Mouse (Mus musculus): Measurements from ENCODE around the gene Dgkq.

Gene Dgkq

GRCm38 (mm10) chr5:108689091-108689490, 19.6 kb upstream of the Dgkq start:
- DNase-seq (ENCODE audit: low spot score in 2 of 2): no peak

- no peak for DNase-seq (ENCODE audit: low spot score in 2 of 2)
Measured at GRCm38 (mm10) chr5:108680871-108681270, 11.4 kb upstream of the Dgkq start.

GRCm38 (mm10) chr5:108679909-108680308, 10.4 kb upstream of the Dgkq start:
- DNase-seq (ENCODE audit: low spot score in 2 of 2): no peak

- DNase-seq (ENCODE audit: low spot score in 2 of 2): no peak
Measured at GRCm38 (mm10) chr5:108678296-108678854, 8.9 kb upstream of the Dgkq start.

- DNase-seq (ENCODE audit: low spot score in 2 of 2): no peak
Measured at GRCm38 (mm10) chr5:108677605-108678295, 8.3 kb upstream of the Dgkq start.

GRCm38 (mm10) chr5:108676772-108677498, 7.5 kb upstream of the Dgkq start:
- DNase-seq (ENCODE audit: low spot score in 2 of 2): no peak

DNA sequence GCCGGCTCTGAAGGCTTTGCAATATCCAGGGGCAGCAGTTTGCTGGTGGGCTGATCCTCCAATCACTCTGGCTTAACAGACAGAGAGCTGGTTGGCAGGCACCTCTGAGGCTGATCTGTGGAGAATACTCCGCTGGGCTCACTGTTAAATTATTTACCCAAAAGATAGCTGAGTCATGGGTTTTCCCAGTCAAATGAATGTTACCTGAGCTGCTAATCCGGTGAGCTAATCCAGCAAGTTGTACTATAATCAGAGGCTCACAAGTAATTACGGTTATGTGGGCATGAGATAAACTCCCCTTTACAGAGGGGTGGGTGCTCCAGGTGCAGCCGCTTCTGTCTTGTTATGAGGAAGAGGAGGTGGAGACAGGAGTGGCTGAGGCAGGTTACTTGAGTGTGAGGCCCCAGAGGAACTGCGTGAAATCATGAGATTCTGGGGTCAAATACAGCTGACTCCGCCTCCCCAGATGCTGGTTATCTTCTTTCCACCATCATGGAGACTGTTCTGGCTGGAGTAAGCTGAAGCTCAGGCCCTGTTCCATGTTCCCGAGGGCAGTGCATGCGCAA, 5.9 kb upstream of the Dgkq start, which contains the start of gene Slc26a1:
Gene Slc26a1 (minus strand): TSS at position 319 of the 566 bp plus-strand sequence.
- DNase-seq (ENCODE audit: low spot score in 2 of 2): no peak

- no peak for DNase-seq (ENCODE audit: low spot score in 2 of 2)
Measured at GRCm38 (mm10) chr5:108674624-108675023, 5.2 kb upstream of the Dgkq start.

DNA sequence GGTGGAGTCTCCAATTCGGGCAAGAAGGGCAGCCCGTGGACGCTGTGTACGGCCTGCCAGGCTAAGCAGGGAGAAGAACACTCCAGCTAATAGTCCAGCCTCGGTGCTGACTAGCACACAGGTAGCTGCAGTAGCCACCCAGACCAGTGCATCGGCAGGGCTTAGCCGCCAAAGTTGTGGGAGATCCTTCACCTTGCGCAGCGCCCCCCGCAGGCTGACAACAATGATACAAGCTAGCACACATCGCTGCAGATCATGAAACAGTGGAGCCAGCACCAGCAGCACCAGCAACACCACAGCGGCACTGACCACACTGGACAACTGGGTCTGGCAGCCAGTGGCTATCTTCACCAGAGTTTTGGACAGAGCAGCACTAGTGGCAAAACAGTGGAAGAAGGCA, 2.3 kb upstream of the Dgkq start:
- no peak for DNase-seq (ENCODE audit: low spot score in 2 of 2)

DNA sequence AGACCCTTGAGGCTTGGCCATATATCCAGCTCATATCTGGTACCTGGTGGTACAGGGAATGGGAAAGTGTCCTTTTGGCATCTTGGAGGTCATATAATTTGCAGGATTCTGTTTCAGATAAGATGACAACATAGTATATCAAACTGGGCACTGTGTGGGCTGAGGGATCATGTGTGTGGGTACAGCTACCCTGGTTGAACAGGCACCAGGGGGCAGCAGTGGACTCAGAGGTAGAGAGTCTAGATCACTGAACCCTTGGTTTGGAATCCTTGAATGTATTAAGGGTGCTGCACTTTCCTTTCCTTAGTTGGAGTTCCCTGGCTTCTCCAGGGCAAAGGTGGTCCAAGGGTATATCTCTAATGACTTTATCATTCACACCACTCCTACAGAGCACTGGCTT, 1.3 kb upstream of the Dgkq start:
- DNase-seq (ENCODE audit: low spot score in 2 of 2): peak in 1 of 2 experiments; percentile 38

- DNase-seq (ENCODE audit: low spot score in 2 of 2): no peak
Measured at GRCm38 (mm10) chr5:108669986-108670385, 514 bp upstream of the Dgkq start.

DNA sequence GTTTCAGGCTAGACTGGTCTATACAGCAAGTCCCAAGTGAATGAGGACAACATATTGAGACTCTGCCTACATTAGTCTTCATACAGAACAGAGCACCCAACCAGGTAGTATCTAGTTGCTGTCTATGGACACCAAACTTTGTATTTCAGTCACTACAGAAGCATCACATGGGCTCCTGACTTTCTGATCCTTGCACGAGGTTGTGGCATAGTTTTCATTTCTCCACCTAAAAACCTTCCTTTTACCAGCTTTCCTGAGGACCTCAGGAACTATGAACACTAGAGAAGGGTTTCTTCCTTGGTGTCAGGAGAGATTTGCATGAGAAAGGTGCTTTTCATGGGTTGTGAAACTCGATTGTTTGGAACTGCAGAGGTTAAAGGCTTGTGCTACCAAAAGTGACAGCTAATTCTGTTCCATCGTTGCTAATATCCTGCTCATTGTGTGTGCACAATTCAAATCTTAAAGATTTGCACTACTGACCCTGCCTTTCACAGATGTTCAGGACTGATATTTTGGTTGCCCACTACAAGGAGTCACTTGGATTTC, 1.0 kb downstream of the Dgkq start:
- no peak for DNase-seq (ENCODE audit: low spot score in 2 of 2)

DNA sequence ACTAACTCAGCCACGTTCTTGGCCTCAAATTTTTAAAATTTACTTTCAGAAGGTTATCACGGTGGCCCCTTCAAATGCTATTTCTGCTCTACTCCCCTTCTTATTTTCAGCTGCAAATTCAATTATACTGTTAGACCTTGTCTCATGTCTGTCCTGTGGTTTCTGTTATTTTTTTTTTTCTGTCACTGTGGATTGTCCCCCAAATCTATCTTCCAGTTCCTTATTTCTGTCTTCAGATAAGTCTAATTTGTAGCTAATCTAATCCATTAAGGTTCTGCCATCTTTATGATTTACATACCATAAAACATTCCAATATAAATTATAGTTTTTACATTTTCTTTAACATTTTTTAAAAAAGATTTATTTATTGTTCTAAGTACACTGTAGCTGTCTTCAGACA, 2.1 kb downstream of the Dgkq start:
- DNase-seq (ENCODE audit: low spot score in 2 of 2): no peak

DNA sequence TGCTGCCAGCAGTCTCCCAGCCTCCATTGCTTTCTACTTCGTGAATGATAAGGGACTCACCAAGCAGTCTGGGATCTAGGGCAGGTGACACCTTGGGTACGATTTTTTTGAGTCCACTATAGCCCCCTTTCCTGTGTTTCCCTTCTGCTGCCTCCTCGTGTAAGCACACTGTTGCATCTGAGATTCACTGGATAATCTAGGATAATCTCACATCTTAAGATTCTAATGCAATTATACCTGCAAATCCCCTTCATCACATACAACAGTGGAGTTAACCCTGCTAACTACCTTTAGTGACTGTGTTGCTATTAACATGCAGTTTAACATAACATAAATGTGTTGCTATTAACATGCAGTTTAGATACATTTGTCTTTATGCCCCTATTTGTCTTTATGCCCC, 4.4 kb downstream of the Dgkq start:
- DNase-seq (ENCODE audit: low spot score in 2 of 2): no peak

GRCm38 (mm10) chr5:108662772-108663171, 6.7 kb downstream of the Dgkq start:
- no peak for DNase-seq (ENCODE audit: low spot score in 2 of 2)

DNA sequence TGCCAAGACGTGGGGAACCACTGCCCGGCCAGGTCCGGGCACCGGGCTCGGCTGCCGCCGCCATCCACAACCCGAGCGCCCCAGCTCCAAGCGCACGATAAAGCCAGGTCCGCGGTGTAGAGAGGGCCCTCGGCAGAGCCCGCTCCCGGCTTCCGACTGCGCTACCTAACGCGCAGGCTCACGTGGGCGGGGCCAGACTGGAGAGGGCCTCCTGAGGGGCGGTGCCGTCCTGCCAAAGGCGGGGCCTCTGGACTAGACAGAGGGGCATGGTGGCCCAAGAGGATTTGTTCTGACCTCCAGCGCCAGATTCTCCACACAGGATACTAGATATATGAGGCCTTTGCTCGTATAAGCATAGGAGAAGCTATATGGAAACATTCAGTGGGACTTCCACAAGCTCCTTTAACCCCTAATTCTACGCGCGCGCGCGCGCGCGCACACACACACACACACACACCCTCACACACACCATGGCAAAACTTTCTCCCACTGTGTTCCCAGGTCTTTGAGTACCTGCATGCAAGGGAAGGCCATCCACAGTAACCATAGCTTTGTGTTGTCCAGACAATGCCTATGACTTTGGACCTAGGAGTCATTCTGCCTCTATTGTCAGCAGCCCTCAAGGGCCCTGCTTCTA, 8.7 kb downstream of the Dgkq start:
- peak; percentile 84 to 87 for DNase-seq (ENCODE audit: low spot score in 2 of 2)

GRCm38 (mm10) chr5:108659698-108660631, 9.5 kb downstream of the Dgkq start, which contains the start of gene Idua:
Gene Idua (plus strand): TSS chr5:108660331.
- no peak for DNase-seq (ENCODE audit: low spot score in 2 of 2)

GRCm38 (mm10) chr5:108658611-108659010, 10.9 kb downstream of the Dgkq start:
- DNase-seq (ENCODE audit: low spot score in 2 of 2): no peak

GRCm38 (mm10) chr5:108657406-108657805, 12.1 kb downstream of the Dgkq start:
- DNase-seq (ENCODE audit: low spot score in 2 of 2): no peak

DNA sequence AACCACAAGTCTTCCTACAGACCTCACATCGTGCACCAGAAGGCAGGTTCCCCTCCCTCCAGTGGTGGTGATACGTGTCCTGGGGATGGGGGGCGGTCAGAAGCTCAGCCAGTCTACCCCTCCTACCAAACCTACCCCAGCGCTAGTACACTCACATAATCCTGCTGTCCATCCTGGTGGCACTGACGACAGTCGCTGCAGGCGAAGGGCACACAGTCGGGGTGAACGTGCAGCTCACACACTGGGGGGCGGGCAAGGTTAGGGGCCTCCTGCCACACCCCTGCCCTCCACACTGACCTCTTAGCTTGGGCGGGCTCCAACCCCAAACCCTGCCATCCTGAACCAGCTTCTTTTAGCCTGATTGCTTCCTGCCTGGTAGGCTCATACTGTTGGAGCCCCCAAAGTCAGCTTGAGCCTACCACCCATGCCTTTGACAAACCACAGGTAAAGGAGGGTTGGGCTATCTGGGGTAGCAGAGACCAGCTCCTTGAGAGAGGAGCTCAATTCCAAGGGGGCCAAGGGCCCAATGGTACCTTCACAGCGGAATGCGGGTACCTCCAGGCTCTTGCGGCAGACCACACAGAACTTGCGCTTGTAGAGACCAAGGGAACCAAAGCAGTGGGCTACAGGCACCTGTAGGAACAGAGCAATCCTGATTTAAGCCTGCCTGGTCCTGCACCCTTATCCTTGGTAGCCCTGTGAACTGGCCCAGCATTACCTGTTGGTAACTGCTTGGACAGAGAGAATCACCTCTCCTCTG, 13.4 kb downstream of the Dgkq start:
- no peak for DNase-seq (ENCODE audit: low spot score in 2 of 2)
